Mouse (Mus musculus): ENCODE results near the gene Tln2.

DNA sequence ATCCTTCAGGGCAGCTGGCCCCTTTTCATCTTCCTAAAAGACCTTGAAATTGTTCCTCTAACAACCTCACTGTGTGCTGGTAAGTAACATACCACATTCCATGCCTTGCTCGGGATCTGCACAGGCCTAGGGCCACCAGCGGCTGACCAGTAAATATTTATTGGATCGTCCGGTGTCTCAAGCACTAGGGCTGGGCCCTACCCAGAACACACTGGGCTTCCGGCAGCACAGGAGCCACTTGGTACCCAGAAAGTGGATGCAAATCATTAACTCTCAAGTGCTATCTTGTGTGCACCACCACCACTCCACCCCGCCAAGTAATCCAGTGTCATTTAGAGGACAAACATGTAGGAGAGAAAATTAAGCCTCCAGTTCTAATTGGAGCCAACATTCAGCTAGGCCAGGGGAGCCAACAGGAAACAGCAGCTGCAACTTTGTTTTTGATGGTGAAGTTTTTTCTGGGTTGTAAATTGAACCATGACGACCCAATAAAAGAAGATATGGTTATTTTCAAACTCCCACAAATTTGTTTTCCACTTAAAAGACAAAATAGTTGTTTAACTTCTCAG, 46.4 kb upstream of the Tln2 start:
- TF ChIP-seq CTCF (IDR thresholded peaks at IDR 0.05; ENCODE audit: low read depth) (no peak), EP300 (IDR thresholded peaks at IDR 0.05; ENCODE audit: low read depth) (no peak)

Data from liver, embryonic 14.5 days (tissue).